Mouse (Mus musculus): ENCODE data around the gene Hipk2. TPM values are rescaled to one million over a fixed set of nuclear protein-coding genes. Genes with fewer than 3 reads are reported as not detected.
A peak's percentile ranks its signal among the peaks of the same experiment; 100 is the strongest.

Gene Hipk2
- polyA plus RNA-seq, 1 experiment from 2014 or later = 9.5 TPM

GRCm38 (mm10) chr6:38866357-38866756 lies 9.6 kb downstream of the Hipk2 start:
- no peaks in the 10 kb centered on the region for H3K27me3 ChIP-seq (replicated peaks)
- WGBS = 78% methylated on average over 1 of the region's 1 CpGs
- H3K4me2 ChIP-seq = no peak overlapping the region
- no peak overlapping the region for H3K27ac ChIP-seq (replicated peaks)
- no peaks in the 10 kb centered on the region for H3K9me3 ChIP-seq
- H3K36me3 ChIP-seq = peaks cover 6% of the 10 kb centered on the region; the same call in 1 of the 2 replicates
- H3K9ac ChIP-seq = no peak overlapping the region
- ATAC-seq (ENCODE audit: extremely low read depth, insufficient number of reproducible peaks, low FRiP score, low TSS enrichment) = no peak
- no peak overlapping the region for H3K4me3 ChIP-seq
- H3K4me1 ChIP-seq = peaks cover 60% of the 10 kb centered on the region

GRCm38 (mm10) chr6:38865805-38866204 lies 10.2 kb downstream of the Hipk2 start:
- no peak overlapping the region for H3K27ac ChIP-seq (replicated peaks)
- H3K9me3 ChIP-seq = no peaks in the 10 kb centered on the region
- H3K4me1 ChIP-seq = peaks cover 61% of the 10 kb centered on the region
- peaks cover 6% of the 10 kb centered on the region; the same call in 1 of the 2 replicates for H3K36me3 ChIP-seq
- H3K9ac ChIP-seq = no peak overlapping the region
- H3K4me3 ChIP-seq = no peak overlapping the region
- H3K4me2 ChIP-seq = no peak overlapping the region
- H3K27me3 ChIP-seq (replicated peaks) = no peaks in the 10 kb centered on the region
- ATAC-seq (ENCODE audit: extremely low read depth, insufficient number of reproducible peaks, low FRiP score, low TSS enrichment) = no peak

DNA sequence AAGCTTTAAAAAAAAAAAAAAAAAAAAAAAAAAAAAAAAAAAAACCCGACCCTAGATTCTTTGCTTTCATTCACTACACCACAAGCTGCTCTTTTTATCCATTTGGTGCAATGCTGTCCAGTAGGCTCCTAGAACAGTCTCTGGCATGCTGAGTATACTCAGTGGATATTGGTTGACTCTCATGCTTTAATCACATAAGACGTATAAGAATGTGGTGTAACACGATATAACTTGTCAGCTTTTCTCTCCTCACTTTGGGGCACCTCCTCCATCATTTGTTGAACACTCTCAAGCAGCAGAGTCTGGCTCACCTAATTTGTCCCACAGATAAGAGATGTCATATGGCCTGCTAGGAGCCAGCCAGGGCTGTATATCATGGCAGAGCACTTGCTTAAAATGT lies 12.4 kb downstream of the Hipk2 start:
- Histone ChIP-seq H3K4me3 (no peak overlapping the region), H3K27ac (replicated peaks) (no peak overlapping the region), H3K4me2 (no peak overlapping the region), H3K27me3 (replicated peaks) (no peaks in the 10 kb centered on the region), H3K4me1 (peaks cover 72% of the 10 kb centered on the region), H3K9me3 (no peaks in the 10 kb centered on the region), H3K36me3 (no peaks in the 10 kb centered on the region), H3K9ac (no peak overlapping the region)
- whole genome bisulfite sequencing = 22% methylated on average over 3 of the region's 3 CpGs
- no peak for ATAC-seq (ENCODE audit: extremely low read depth, insufficient number of reproducible peaks, low FRiP score, low TSS enrichment)

DNA sequence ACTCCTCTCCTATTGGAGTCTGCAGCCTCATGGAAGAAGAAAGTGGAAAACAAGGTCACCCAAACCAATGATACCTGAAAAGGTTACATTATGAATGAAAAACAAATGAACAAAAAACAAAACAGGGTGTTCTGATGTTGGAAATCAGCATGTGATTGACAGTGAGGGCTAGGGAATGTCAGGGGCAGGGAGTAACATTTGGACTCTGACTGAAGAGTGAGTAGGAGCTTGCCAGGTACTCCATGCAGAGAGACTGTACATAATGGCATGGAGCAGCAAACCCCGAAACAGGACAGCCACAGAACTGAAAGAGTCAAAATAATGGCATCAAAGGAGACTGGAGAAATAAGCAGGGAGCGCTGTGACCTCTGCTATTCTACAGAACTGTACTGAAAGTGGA lies 15.7 kb downstream of the Hipk2 start:
- 77% methylated on average over 2 of the region's 2 CpGs for WGBS
- Histone ChIP-seq H3K27ac (replicated peaks) (0 out of 2 replicates have a peak overlapping the region, but pooled peaks have one; percentile 7), H3K27me3 (replicated peaks) (no peaks in the 10 kb centered on the region), H3K4me1 (peaks cover 50% of the 10 kb centered on the region), H3K4me2 (no peak overlapping the region), H3K36me3 (no peaks in the 10 kb centered on the region), H3K9me3 (no peaks in the 10 kb centered on the region), H3K4me3 (no peak overlapping the region), H3K9ac (no peak overlapping the region)
- ATAC-seq (ENCODE audit: extremely low read depth, insufficient number of reproducible peaks, low FRiP score, low TSS enrichment) = no peak

DNA sequence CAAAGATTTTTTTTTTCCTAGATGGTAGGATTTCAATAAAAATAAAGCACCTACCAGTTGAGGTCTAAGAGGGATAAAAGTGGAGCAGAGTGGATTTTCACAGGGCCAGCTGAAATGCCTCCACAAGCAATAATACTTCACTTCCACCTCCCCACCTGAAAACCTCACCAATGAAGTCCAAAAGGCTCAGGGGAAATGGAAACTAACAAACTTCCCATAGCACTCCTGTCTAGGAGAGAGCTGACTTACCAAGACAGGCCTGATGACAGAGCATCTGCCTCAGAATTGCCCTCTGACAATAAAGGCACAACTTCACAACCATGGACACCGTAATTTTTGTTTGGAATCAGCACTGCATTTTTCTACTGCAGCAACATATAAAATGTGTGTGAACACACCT lies 16.1 kb downstream of the Hipk2 start:
- ATAC-seq (ENCODE audit: extremely low read depth, insufficient number of reproducible peaks, low FRiP score, low TSS enrichment) = no peak
- Histone ChIP-seq H3K27me3 (replicated peaks) (no peaks in the 10 kb centered on the region), H3K27ac (replicated peaks) (no peak overlapping the region), H3K9me3 (no peaks in the 10 kb centered on the region), H3K4me3 (no peak overlapping the region), H3K9ac (no peak overlapping the region), H3K36me3 (no peaks in the 10 kb centered on the region), H3K4me2 (no peak overlapping the region), H3K4me1 (peaks cover 45% of the 10 kb centered on the region)
- 87% methylated on average over 1 of the region's 1 CpGs for WGBS

DNA sequence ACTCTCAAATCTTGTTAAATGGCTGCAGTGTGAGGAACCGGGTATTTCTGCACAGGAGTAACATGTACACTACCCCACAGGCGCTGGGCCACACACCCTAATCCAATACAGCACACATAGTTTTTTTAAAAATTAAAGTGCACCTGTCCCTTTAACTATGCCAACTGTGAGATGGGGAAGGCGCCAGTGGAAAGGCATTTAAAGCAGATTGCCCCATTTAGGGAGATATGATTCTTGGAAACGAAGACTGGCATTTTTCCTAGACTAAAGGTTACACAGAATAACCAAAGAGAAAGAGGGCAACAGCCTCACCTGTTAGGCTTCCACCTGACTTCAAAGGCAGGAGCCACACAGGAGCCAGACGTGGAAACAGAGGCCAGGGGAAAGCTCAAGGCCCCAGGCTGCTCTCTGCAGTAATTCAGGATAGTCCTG lies 22.4 kb downstream of the Hipk2 start:
- Histone ChIP-seq H3K4me2 (no peak overlapping the region), H3K9ac (0 out of 2 replicates have a peak overlapping the region, but pooled peaks have one; percentile 41), H3K27me3 (replicated peaks) (no peaks in the 10 kb centered on the region), H3K4me3 (no peak overlapping the region), H3K36me3 (no peaks in the 10 kb centered on the region), H3K9me3 (no peaks in the 10 kb centered on the region), H3K4me1 (peaks cover 61% of the 10 kb centered on the region), H3K27ac (replicated peaks) (0 out of 2 replicates have a peak overlapping the region, but pooled peaks have one; percentile 34)
- WGBS = 70% methylated on average over 5 of the region's 5 CpGs
- ATAC-seq (ENCODE audit: extremely low read depth, insufficient number of reproducible peaks, low FRiP score, low TSS enrichment) = no peak

DNA sequence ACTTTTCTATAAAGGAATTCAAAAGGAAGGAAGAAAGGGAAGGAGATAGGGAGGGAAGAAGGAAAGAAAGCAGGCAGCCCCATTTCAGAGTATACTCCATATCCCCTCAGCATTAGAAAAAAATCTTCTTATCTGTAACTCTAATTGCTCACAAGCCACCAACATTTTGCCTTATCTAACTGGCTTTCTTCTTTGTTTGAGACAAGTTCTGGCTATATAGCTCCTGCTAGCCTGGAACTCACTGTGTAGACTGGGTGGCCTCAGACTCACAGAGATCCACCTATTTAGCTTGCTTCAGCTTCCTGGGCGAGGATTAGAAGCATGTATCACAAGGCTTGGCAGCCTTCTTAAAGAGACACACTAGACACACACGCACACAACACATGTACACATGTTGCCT lies 24.2 kb downstream of the Hipk2 start:
- Histone ChIP-seq H3K27me3 (replicated peaks) (no peaks in the 10 kb centered on the region), H3K36me3 (no peaks in the 10 kb centered on the region), H3K4me3 (no peak overlapping the region), H3K4me2 (no peak overlapping the region), H3K9me3 (no peaks in the 10 kb centered on the region), H3K4me1 (peaks cover 79% of the 10 kb centered on the region), H3K27ac (replicated peaks) (no peak overlapping the region), H3K9ac (peak overlapping the region; percentile 6; the same call in 1 of the 2 replicates)
- 77% methylated on average over 2 of the region's 2 CpGs for WGBS
- no peak for ATAC-seq (ENCODE audit: extremely low read depth, insufficient number of reproducible peaks, low FRiP score, low TSS enrichment)

DNA sequence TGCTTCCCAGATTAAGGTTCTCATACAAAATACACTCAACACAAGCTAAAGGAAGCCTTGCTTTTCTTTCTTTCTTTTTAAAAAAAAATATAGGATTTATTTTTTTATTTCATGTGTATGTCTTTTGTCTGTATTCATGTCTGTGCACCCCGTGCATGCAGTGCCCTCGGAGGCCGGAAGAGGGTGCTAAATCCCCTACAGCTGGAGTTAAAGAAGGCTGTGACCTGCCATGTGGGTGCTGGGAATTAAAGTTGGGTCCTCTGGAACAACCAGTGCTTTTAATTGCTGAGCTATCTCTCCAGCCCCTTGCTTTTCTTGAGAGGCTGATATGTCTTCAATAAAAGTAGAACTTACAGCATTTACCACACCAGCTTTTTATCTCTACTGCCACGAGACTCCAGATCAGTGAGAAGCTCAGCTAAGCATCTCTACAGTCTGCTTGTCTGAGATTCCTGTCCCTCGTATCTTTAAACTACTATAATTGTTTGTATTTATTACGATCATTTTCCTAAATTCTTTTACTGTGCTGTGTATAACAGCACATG lies 25.2 kb downstream of the Hipk2 start:
- 86% methylated on average over 6 of the region's 6 CpGs for WGBS
- Histone ChIP-seq H3K36me3 (no peaks in the 10 kb centered on the region), H3K4me2 (no peak overlapping the region), H3K27me3 (replicated peaks) (no peaks in the 10 kb centered on the region), H3K27ac (replicated peaks) (no peak overlapping the region), H3K4me1 (peaks cover 85% of the 10 kb centered on the region), H3K9ac (no peak overlapping the region), H3K9me3 (no peaks in the 10 kb centered on the region), H3K4me3 (no peak overlapping the region)
- no peak for ATAC-seq (ENCODE audit: extremely low read depth, insufficient number of reproducible peaks, low FRiP score, low TSS enrichment)

DNA sequence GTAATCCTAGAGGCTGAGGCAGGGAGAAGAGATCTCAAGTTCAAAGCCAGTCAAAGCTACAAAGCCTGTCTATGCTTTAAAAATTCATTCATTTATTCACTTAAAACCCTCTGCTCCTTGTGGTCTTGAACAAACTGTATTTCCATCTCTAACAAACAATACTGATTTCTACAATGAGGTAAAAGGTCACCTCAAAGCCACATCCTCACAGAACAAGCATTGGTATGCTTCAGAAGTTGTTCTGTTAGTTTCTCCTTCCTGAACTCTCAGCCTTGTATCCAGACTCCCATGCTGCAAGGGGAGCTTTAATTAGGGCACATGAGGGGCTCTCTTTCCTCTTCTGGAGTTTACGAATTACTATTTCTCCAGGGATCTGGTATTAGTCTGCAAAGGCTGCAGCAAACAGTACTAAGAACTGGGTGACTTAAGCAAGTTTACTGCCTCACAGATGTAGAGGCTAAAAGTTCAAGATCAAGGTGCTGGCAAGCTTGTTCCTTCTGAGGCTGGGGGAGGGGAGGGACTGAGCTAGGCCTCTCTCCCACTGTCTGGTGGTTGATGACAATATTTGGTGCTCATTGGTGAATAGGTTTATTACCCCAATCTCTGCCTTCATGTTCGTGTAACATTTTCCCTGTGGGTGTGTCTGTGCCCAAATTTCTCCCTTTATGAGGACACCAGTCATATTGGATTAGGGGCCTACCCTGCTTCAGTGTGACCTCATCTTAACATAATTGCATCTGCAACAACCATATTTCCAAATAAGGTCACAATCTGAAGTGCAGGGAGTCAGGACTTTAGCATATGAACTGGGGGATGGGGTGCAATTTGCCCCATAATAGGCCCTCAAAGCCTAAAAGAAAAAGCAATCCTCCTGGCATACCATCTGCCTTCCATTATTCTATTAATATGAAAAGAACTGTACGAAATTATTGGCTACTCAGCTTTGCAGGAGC lies 27.7 kb downstream of the Hipk2 start:
- no peak overlapping the region for H3K4me3 ChIP-seq
- no peaks in the 10 kb centered on the region for H3K27me3 ChIP-seq (replicated peaks)
- no peak overlapping the region for H3K9ac ChIP-seq
- H3K36me3 ChIP-seq = no peaks in the 10 kb centered on the region
- no peak overlapping the region for H3K27ac ChIP-seq (replicated peaks)
- 77% methylated on average over 3 of the region's 3 CpGs for WGBS
- H3K9me3 ChIP-seq = no peaks in the 10 kb centered on the region
- H3K4me1 ChIP-seq = peaks cover 81% of the 10 kb centered on the region
- no peak overlapping the region for H3K4me2 ChIP-seq
- no peak for ATAC-seq (ENCODE audit: extremely low read depth, insufficient number of reproducible peaks, low FRiP score, low TSS enrichment)

DNA sequence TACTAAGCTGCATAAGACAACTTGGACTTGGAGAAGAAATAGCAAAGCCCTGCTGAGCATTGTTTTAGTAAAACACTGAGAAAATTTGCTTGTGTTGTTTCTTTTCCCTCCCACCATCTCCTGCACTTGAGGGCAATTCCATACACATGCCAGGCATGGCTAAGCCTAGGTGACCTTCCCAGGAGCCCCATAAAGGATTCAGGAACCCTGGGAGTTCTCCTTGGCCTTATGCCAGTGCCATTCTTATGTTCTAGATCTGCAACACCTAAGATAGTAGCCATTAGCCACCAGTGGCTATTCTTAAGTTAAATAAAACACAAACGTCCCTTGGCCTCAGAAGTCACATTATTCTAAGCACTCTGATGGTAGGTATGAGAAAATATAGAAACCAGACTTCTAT lies 28.5 kb downstream of the Hipk2 start:
- peaks cover 81% of the 10 kb centered on the region for H3K4me1 ChIP-seq
- ATAC-seq (ENCODE audit: extremely low read depth, insufficient number of reproducible peaks, low FRiP score, low TSS enrichment) = no peak

GRCm38 (mm10) chr6:38846330-38847195 lies 29.4 kb downstream of the Hipk2 start:
- Histone ChIP-seq H3K4me1 (peaks cover 80% of the 10 kb centered on the region), H3K9me3 (no peaks in the 10 kb centered on the region), H3K27me3 (replicated peaks) (no peaks in the 10 kb centered on the region), H3K27ac (replicated peaks) (peak overlapping the region; percentile 55), H3K4me2 (0 out of 2 replicates have a peak overlapping the region, but pooled peaks have one; percentile 1), H3K36me3 (no peaks in the 10 kb centered on the region), H3K4me3 (no peak overlapping the region), H3K9ac (no peak overlapping the region)
- no peak for ATAC-seq (ENCODE audit: extremely low read depth, insufficient number of reproducible peaks, low FRiP score, low TSS enrichment)
- WGBS = 50% methylated on average over 6 of the region's 6 CpGs

More for the DNA sequence above, 28.5 kb downstream of the Hipk2 start:
- Histone ChIP-seq H3K9me3 (no peaks in the 10 kb centered on the region), H3K36me3 (no peaks in the 10 kb centered on the region), H3K4me2 (no peak overlapping the region), H3K27me3 (replicated peaks) (no peaks in the 10 kb centered on the region), H3K9ac (no peak overlapping the region), H3K27ac (replicated peaks) (peak overlapping the region; percentile 55), H3K4me3 (no peak overlapping the region)
- WGBS = 20% methylated on average over 1 of the region's 1 CpGs

Data from heart, embryonic 13.5 days (tissue).